Mouse (Mus musculus) urinary bladder, postnatal 36 days (tissue): ENCODE data around the gene Galt.

Experiments
- DNase-seq, 2 experiments: peaks; one replicate each; pipeline ENCODE4 v3.0.0; 2022; ENCODE audit warnings: low spot score in 2 of 2, mixed read lengths in 1 of 2

Gene Galt

DNA sequence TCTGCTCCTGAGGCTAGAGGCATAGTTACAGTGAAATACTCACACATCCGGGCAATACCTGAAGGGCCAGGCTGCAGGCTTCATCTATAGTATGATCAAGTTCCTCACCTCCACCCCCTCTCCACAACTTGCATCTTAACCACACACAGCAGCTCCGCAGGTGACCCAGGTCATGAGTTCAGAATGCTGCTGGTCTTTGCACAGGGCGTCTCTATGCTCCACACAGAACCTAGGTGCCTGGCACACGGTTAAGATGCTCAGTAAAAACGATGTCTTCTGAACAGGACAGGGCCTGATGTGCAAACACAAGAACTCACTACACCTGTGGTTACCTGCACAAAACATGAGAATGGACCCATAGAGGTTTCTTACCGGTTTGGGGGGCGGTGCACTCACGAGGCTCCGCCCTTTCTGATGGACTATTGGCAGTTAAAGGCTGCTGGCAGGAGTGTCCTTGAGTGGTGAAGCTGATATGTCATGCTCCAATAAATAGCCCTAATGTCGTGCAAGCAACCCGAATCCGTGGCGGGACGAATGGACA is at the start of gene Galt:
Gene Galt, plus strand, starts transcription at position 432 of the 541 bp plus-strand sequence.
- no peak for DNase-seq

DNA sequence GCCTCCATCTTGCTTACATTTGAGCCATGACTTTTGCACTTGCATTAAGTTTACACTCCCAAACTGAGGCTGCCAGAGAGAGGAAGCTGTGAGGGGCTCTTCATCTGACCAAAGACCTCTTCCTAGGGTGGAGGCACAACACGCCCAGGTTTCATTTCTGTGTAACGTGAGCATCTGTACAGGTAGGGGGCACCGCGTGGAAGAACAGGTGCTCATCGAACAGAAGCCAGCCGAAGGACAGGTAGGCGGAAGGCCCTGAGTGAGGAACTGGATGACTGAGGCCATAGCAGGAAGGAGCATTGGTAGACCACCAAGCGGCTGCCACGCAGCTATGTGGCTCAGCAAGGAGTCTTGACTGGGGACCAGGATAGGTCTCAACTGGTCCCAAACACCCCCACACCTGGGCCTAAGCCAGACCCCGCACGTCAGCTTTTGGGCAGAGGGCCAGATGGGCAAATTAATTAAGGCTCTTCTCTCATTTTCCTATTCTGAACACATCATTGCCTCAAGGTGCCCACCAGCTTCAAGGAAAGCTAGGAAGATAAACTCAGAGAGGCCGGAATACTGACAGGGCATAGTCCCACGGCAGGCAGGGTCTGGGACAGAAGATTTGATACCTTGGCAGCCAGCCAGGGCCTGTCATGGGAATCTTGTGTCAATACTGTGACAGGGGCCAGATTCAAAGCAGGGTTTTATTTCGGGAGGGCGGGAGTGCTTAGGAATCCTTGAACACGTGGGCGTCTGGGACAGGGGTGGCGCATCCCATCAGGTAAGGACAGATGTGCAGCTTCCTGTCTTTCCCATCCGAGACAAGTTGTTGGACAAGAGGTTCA is 48.9 kb upstream of the Galt start:
- DNase-seq, result no peak

DNA sequence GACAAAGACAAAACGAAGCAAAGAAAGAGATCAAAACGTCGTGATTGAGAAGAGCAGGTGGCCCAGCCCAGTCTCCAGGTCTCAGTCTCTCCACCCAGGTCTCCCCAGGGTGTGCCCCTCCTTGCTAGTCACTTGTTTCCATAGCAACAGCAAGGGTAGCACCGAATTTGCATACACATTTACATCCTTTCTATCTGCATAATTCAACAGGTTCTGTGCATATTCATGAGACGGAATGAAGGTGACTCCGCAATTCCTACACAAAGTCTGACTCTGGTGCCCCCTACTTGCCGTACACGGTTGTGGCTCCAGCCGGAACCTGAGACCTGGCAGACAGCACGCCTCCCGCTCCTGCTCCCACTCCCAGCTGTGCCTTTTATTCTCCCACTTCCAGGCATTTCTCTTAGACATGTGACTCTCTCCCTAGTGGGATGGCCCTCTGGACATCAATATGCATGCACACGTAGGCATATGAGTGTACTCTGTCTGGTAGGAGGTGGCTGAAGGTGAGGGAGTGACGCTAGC is 48.0 kb upstream of the Galt start:
- peak; percentile 45 to 62 for DNase-seq

DNA sequence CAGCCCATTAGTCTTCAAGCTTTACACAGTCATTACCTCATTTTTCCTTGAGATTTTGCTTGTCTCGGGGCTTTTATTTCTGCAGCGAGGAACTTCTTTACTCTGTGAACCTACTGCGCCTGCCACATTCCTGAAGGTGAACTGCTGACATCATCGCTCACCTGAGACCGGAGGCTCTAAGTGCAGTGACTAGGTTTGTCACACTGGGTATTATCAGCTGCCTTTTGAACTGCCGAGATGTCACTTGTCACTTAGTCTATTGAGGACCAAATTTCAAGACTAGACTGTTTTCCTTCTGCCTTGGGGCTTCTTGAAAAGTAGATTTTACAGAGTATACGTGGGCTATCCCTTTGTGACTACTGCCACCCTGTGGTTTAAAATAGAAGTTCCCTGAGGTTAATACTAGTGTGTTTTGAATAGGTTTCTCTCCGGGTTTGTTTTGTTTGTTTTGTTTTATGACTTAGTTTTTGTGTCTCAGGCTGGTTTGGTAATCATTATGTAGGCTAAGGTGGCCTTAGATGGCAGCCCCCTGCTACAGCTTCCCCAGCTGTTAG is 46.8 kb upstream of the Galt start:
- DNase-seq, result no peak

DNA sequence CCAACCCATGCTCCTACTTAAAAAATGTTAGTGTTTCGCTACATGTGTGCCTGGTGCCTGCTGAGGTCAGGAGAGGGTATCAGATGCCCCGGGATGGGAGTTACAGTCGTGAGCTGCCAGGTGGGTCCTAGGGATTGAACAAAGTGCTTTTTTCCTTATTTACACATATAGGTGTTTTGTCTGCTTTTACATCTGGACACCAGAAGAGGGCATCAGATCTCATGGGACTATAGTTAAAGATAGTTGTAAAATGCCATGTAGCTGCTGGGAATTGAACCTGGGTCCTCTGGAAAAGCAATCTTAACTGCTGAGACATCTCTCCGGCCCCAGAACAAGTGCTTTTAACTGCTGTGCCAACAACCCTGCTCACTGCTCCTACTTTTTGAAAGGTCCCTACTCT is 44.8 kb upstream of the Galt start:
- no peak for DNase-seq

DNA sequence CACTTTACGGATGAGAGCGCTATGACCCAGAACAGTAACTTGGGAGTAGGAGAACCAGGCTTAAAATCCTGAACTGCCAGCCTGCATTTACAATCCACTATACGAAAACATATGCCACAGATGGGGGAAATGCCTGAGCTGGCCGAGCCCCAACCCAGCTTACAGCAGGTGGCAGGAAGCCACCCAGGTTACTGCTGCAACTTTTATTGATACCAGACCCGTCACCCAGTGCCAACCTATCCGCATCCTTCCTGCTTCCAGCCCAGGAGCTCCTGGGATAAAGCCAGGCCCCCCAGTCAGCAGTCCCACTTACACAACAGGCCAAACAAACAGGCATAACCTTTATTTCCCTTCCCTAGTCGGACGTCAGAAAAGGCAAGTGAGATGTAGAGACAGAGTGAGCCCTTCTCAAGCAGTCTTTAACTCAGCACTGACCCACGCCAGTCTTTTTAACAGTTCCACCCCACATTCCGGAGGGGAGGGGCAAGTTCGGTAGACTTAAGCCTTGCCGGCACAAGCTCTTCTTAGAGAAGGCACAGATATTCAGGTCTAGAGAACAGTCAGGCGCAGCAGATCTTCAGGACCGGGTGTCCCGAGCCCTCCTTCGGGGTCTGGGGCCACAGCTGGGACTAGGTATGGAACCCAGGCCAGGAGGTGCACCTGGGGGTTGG is 43.2 kb upstream of the Galt start:
- no peak for DNase-seq

DNA sequence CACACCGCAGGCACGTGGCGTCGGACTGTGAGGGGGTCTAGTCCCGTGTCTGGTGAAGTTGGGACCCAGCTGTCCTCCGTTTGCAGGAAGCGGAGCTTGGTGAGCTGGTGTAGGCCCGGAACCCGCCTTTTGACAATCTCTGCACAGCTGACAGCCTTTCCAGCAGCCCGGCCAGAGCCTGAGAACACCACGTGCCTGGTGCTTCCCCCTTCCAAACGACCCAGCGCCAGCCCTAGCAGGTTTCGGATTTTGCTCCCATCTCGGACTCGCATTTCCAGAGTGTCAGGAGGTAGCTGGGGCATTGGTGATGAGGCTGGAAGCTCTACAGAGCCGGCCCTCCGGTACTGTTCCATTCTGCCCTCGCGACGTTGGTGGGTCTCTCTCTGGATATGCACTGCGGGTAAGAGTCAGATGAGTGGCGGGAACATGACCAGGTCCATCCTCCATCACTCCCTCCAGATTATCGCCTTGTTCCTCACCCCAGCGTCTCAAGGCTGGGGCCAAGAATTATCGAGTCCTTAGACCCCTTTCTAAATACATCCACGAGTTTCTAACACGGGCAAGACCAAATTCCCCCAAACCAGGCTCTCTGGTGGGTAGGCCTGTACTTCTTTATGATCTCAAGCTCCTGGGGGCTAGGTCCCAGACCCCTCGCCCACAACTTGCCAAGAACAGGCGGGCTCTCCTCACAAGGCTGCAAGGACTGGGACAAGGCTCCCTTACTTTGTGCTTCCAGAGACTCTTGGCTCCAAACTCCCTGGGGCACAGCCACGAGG is 42.4 kb upstream of the Galt start:
- DNase-seq, result no peak

DNA sequence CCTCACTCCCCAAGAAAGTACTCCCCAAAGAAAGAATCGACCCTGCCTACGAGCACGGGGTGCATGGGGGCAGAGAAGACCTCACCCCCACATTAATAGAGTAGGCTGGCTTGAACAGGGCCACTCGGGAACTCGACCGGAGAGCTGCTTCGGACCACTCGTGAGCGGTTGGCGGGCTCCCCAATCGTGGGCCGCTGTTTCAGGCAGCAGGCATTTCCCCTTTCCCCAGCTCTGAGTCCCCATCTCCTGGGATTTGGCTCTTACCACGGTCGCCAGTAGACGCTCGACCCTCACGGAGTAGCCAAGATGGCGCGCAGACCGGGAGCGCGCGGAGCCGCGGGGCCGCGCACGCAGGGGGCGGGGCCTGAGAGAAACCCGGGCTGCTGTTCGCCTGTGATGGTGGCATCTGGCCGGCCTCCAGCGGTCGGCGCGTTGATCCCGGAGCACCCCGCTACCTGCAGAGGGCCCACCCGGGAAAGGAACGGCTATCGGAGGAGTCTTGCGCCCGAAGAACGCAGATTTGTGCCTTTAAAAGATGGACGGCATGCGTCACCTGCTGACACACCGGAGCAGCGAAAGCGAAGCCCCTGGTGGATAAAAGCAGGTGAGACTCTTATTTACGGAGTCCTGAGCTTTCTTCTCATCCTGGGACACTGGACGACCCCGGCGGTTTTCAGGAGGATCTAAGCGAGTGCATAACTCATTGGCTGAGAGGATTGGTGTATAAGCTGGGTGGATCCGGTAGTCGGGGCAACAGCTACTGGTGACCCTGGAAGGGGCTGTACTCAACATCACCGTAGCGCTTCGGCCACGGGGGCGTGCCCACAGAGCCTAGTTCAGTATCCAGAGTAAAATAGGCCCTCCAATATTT is 41.6 kb upstream of the Galt start, which contains the start of gene Rpp25l:
Gene Rpp25l, minus strand, starts transcription at position 338 of the 871 bp plus-strand sequence.
- DNase-seq, result peak; percentile 76 to 78

DNA sequence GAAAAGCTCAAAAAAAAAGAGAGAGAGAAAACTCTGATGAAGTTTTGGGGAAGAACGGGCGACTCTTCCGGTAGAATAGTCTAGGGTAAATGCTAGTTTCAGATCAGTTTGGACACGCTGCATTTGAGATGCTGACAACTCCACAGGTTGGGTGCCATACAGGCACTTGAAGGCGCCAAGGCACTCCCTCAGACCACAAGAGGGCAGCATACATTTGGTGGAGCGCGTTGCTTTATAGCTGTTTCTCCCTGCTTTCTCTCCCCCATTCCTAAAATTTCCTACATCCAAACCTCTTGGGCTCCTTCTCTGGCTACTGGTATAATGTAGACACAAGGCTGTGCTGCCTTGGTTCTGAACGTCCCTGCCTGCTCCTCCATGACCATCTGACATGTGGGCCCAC is 40.8 kb upstream of the Galt start:
- peak in 1 of 2 experiments; percentile 67 for DNase-seq

DNA sequence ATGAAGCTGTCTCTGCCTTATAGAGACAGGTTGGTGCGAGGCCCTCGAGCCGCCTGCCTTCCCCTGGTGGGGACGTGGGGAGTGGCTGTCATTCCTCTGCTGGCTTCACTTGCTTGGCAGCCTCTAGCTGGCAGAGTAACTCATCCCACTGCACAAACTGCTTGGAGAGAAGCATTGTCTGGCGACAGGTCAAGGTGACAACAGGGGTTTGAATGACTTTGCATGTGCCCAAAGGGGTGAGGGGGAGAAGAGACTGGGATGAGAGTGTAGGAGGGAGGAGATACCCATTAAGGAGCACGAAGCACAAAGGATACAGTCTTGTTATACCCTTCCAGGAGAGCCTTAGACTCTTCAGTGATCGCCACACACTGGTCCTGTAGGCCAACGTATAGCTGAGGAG is 39.9 kb upstream of the Galt start:
- no peak for DNase-seq

DNA sequence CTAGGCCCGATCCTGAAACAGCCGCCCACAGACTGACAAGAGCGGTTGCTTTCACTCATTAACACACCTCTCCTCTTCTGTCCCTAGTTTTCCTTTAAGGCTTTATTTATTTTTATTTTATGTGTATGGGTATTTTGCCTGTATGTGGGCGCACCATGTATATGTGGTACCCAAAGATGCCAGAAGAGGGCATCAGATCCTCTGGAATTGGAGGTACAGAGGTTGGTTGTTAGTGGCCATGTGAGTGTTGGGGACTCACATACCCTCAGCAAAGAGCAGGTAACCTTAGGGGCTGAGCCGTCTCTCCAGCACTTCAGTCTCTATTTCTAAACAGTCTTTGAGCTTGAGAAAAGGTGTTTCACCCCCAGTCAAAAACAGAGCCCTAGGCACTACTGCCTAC is 39.4 kb upstream of the Galt start:
- no peak for DNase-seq

DNA sequence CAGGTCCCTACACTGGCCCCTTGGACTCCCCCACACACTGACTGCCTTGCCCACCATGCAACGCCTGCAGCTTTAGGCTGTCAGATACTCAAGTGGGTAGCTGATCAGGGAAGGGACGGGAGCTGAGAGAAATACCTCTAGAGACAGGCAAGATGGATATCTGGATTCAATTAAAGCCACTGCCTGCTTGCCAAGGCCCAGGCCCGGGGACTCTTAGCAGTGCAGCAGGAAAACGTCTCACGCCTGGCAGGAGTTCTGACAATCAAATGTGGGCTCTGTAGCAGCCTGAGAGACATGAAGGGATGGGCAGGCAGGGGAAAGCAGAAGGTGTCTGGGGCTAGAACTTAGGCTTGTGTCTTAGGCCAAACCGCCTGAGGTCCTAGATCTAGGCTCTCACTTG is 38.2 kb upstream of the Galt start:
- DNase-seq, result no peak

DNA sequence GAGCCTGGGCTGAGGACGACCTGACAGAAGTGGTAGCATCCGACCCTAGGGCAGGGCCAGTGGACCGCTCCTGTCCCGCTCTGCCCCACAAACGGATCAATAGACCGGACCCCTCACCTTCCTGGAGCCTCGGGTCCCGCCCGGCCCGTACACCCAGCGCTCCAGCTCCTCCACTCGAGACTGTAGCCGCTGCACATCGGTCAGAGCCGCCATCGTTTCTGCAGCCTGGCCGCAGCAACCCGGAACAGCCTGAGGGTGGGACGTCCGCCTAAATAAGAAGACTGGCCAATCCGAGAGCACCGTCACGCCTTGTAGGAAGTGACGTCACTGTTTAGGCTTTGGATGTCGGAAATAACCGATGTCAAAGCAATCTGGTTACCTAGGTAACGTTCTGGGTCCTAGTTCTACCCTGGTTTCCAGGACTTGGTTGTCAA is 32.1 kb upstream of the Galt start, which contains the start of gene Dctn3:
Gene Dctn3, minus strand, starts transcription at position 253 of the 434 bp plus-strand sequence.
- DNase-seq, result peak; percentile 79 to 88

DNA sequence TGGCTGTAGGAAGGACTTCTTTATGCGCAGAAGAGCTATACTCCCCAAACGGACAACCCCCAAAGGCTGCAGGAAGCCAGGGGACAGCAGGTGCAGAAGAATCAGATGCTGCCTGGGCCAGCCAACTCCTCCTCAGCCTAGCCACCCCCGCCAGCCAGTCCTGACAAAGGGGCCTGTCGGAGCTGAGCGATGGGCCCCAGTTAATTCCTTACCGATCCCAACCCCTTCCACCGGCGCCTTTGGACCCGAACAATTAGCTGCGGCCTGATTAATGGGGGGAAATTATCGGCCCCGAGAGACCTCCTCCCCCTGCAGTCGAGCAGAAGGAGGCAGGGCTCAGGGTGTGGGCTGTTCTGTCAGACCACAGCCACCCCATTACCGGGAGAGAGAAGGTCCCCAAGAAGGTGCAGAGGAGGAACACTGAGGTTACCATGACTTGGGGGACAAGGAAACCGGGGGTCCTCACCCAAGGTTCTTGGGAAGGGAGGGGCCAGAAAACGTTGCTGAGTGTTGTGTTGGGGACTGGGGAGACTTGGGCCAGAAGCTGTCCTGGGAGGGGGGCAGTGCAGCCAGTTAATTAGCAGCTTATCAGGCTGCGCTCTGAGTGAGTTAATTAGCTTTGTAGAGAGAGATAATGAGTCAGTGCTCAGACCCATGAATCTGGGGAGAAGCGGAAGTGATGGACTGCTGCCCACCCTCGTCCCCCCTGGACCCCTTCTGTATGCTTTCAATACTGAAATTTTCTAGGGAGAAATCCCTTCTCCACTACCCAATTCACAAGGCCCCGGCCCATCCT is 28.0 kb upstream of the Galt start:
- no peak for DNase-seq

DNA sequence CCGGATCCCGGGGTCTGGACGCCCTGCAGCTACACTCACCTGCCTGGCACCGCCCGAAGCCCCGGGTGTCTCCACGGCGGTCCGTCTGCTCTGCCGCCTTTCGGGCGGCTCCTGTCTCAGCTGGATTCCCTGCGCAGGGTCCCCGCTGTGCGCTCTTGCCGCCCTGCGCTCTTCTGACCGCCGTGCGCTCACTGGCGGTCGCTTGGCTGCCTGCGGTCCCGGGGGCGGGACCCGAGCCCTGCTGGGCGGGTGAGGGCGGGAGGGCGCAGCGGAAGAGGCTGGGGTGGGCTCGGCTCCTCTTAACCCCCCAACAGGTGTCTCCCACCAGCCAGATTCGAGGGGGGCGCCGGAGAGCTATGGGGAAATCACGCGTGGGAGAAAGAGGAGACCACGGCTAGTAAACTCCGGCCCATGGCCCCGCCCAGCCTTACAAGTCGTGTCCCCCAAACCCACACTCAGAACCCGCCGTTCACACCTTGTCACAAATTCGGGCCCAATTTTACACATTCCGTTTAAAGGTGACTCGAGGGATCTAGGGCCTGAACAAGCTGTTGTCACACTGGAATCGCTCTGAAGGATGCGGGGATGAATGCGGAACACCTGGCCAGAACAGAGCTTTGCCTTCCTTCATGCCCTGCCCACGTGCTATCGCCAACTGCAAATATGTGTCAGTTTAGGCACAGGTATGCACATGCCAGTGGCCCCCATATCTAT is 23.8 kb upstream of the Galt start, which contains the start of gene Arid3c:
Gene Arid3c, minus strand, starts transcription at position 91 of the 714 bp plus-strand sequence.
- DNase-seq, result no peak

DNA sequence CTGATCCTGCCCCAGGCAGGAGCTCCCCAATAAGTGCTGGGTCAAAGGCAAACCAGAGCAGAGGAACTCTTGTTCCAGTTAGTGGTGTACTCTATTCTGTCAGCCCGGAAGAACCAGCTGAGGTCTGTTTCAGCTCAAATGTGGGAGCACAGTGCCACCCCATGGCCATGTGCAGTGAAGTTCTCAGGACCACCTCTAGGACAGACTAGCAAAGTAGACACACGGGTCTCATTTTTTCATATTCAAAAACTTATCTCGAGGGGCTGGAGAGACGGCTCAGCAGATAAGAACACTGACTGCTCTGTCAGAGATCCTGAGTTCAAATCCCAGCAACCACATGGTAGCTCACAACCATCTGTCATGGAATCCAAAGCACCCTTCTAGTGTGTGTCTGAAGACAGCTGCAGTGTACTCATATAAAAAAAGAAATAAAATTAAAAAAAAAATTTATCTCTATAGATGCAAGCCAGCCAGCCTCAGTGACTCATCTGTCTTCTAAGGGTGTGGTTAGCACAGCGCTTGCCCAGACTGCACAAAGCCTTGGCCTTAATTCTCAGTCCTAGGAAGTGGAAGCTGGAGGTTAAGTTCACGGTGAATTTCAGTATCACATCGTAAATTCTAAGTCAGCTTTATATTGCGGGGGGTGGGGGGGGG is 17.3 kb upstream of the Galt start:
- DNase-seq, result peak; percentile 66 to 79

DNA sequence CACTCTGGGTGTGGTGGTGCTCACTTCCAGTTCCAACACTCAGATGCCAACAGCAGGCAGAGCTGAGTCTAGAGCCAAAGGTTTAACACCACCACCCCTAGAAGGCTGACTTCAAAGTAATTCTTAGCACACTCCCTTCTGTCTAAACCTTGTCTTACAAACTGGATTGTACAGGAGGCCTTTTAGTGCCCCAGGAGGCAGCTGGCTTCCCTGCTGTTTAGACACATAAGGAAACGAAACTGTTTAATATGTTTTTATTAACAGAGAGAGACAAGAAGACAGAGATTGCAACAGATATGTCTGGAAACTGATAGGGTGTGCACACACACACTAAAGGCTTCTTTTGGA is 16.8 kb upstream of the Galt start:
- DNase-seq, result no peak

DNA sequence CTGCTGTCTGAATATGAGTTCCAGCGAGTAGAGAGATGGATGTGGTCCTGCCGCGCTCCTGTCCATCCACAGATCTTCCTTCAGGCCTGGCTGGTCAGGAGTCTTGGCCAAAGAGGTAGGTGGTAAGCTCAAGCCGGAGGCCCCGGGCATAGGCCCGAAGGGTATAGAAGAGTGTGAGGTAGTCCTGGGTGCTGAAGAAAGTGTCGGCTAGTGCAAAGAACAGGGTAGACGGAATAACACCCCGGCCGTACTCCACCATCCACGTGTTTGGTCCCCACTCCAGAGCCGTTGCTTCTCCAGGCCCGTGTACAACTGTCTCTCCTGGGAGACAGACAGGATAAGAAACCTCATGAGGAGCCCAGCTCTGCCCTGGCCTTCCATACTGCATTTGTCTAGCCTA is 15.8 kb upstream of the Galt start:
- no peak for DNase-seq
